Mouse (Mus musculus) heart, adult 2 months (tissue): ENCODE results near the gene Ube2v1. TPM values are rescaled to one million over a fixed set of nuclear protein-coding genes. Genes with fewer than 3 reads are reported as not detected.
A peak's percentile ranks its signal among the peaks of the same experiment; 100 is the strongest.

Experiments used
- DNase-seq, 2 experiments: peaks; one replicate each; pipeline ENCODE4 v3.0.0; 2021
- H3K27ac ChIP-seq: fragments of 200-600 bp; 2 replicates; pipeline ENCODE4 v1.8.1; 2022
- H3K27me3 ChIP-seq: fragments of 200-500 bp; 2 replicates; pipeline ENCODE4 v1.6.1; 2012; ENCODE audit warnings: mild to moderate bottlenecking, low read length, inconsistent platforms, mixed read lengths; ENCODE audit not compliant: control insufficient read depth, insufficient read depth
- H3K36me3 ChIP-seq: fragments of 200-500 bp; 2 replicates; pipeline ENCODE4 v1.6.1; 2012; ENCODE audit warnings: low read length, inconsistent platforms; ENCODE audit not compliant: control insufficient read depth, insufficient read depth
- H3K4me1 ChIP-seq: fragments of 200-500 bp; 2 replicates; pipeline ENCODE4 v1.6.1; 2011; ENCODE audit warnings: low read length; ENCODE audit not compliant: control insufficient read depth, insufficient read depth
- H3K4me3 ChIP-seq: fragments of 200-600 bp; 2 replicates; pipeline ENCODE4 v1.8.1; 2022
- H3K79me2 ChIP-seq: fragments of 200-500 bp; replicated peaks from 2 replicates; pipeline ENCODE4 v1.6.1; 2012; ENCODE audit warnings: mild to moderate bottlenecking, inconsistent platforms, low read length, moderate library complexity, mixed read lengths; ENCODE audit not compliant: control insufficient read depth, insufficient read depth
- H3K9ac ChIP-seq: fragments of 200-500 bp; 2 replicates; pipeline ENCODE4 v1.6.1; 2012; ENCODE audit warnings: low read depth, mild to moderate bottlenecking, control low read depth, inconsistent platforms, low read length, mixed read lengths
- CTCF ChIP-seq: fragments of 200-600 bp; IDR thresholded peaks from 2 replicates; pipeline ENCODE4 v1.8.1; 2022; ENCODE audit warnings: antibody characterized with exemption, mild to moderate bottlenecking, moderate library complexity
- EP300 ChIP-seq: fragments of 200-500 bp; IDR thresholded peaks from 2 replicates; pipeline ENCODE4 v1.6.1; 2011; ENCODE audit warnings: low read depth, low read length, control low read depth; ENCODE audit not compliant: insufficient read depth
- POLR2A ChIP-seq: fragments of 200-500 bp; IDR thresholded peaks from 2 replicates; pipeline ENCODE4 v1.6.1; 2011; ENCODE audit warnings: mild to moderate bottlenecking, low read depth, low read length, control low read depth; ENCODE audit not compliant: insufficient read depth
- WGBS: fragments of 180-500 bp; shearing (Covaris S2); methylation state at CpG from one replicate; pipeline ENCODE4 v1.1.7; 2018; 5-methylcytosine and 5-hydroxymethylcytosine counted together
- intact Hi-C: fragments of 180-260 bp; cut with DNase I; formaldehyde crosslinking; loops from one replicate; pipeline ENCODE4 v1.15.1; 2025
- microRNA-seq, 2 experiments: library from miRNA; unstranded; fragments of <30 nt; microRNA quantifications; one replicate each; pipeline ENCODE4 v1.2.0; 2021
- polyA plus RNA-seq: library from polyadenylated mRNA; depleted of rRNA; stranded (reverse); fragments of >200 nt; gene quantifications from 2 replicates; pipeline ENCODE4 v1.2.3, GENCODE M21; 2012; rRNA removed
- total RNA-seq, 2 experiments: library from RNA; stranded (reverse); gene quantifications; 2 replicates each; pipeline ENCODE4 v1.2.3; 2021

Ube2v1 gene
- total and polyA plus RNA-seq, 3 experiments, result 101 to 121 (median 118) TPM

- H3K4me1 ChIP-seq, result peaks cover 2% of the 10 kb centered on the region
- H3K79me2 ChIP-seq, result no peaks in the 10 kb centered on the region
- H3K36me3 ChIP-seq, result no peaks in the 10 kb centered on the region
- H3K27me3 ChIP-seq, result no peaks in the 10 kb centered on the region
- H3K27ac ChIP-seq, result no peak overlapping the region; the same call in 1 of the 2 replicates
- 33% methylated on average over 8 of the region's 8 CpGs for WGBS
- DNase-seq, result peak in 1 of 2 experiments; percentile 44
- TF ChIP-seq EP300 (no peak), CTCF (no peak), POLR2A (no peak)
- no peak overlapping the region for H3K4me3 ChIP-seq
- no peak overlapping the region for H3K9ac ChIP-seq
- intact Hi-C loops, result loop anchor here (5.0 kb wide), 1 partner anchor 35 kb away; no protein-coding TSS in a partner anchor
Observed at GRCm38 (mm10) chr2:167562101-167562500, 69.8 kb downstream of the Ube2v1 start.

DNA sequence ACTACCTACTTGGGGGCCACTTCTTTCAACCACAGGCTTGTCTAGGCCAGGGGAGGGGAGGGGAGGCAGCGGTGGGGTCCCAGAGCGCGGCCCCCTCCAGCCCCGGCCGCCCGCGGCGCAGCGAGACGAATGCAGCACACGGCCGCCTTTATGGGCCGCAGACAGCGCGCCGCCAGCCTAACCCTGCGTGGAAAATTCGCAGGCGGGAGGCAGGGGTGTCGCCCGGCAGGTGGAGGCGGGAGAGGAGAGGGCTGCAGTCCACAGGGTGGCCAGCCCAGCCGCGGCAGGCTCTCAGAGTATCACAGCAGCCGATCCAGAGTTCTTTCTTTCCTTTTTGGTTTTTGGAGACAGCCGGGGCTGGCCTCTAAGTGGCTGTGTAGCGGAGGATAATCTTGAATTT, 72.5 kb downstream of the Ube2v1 start:
- H3K4me3 ChIP-seq, result no peak overlapping the region

More for the DNA sequence above, 72.5 kb downstream of the Ube2v1 start:
- DNase-seq, result no peak
- Histone ChIP-seq H3K27ac (no peak overlapping the region), H3K9ac (no peak overlapping the region), H3K4me1 (peaks cover 2% of the 10 kb centered on the region), H3K79me2 (no peaks in the 10 kb centered on the region), H3K36me3 (no peaks in the 10 kb centered on the region), H3K27me3 (no peaks in the 10 kb centered on the region)
- 38% methylated on average over 25 of the region's 27 CpGs for WGBS
- TF ChIP-seq EP300 (no peak), CTCF (no peak), POLR2A (no peak)
- intact Hi-C loops, result no loop called here

Small RNA genes lying within 50 kb of the gene (microRNA-seq; reads per million reads assigned to microRNA genes)
- gene Gm22355, result 0 reads per million in 2 experiments

Other genes starting within 250 kb of the Ube2v1 start
- gene Slc9a8, start 210.4 kb downstream of the Ube2v1 start, total RNA-seq, result 10 to 100 TPM; 21.7 to 23.6 TPM
- 26.1 and 43.8 TPM in 2 replicates for gene Slc9a8, start 210.4 kb downstream of the Ube2v1 start, polyA plus RNA-seq
- gene Rnf114, start 139.4 kb downstream of the Ube2v1 start, total RNA-seq, result 10 to 100 TPM; 60.4 to 76.7 TPM
- gene Rnf114, start 139.4 kb downstream of the Ube2v1 start, polyA plus RNA-seq, result 96.3 and 128 TPM in 2 replicates
- 10 to 100 TPM; 15.4 to 15.6 TPM for gene Spata2, start 139.2 kb downstream of the Ube2v1 start, total RNA-seq
- 15.5 and 19.7 TPM in 2 replicates for gene Spata2, start 139.2 kb downstream of the Ube2v1 start, polyA plus RNA-seq
- 1 to 10 TPM; 1.6 to 2.0 TPM for gene Snai1, start 93.9 kb downstream of the Ube2v1 start, total RNA-seq
- gene Snai1, start 93.9 kb downstream of the Ube2v1 start, polyA plus RNA-seq, result 6.5 and 10.5 TPM in 2 replicates
- gene Gm20431, start 29.4 kb upstream of the Ube2v1 start, total RNA-seq, result 10 to 100 TPM; 15.6 to 21.0 TPM
- 9.7 and 16.5 TPM in 2 replicates for gene Gm20431, start 29.4 kb upstream of the Ube2v1 start, polyA plus RNA-seq
- gene Cebpb, start 56.8 kb upstream of the Ube2v1 start, total RNA-seq, result 100 to 1,000 TPM in 1 of 2 experiments, 10 to 100 TPM in 1; 88.1 to 133 TPM
- gene Cebpb, start 56.8 kb upstream of the Ube2v1 start, polyA plus RNA-seq, result 30.3 and 77.8 TPM in 2 replicates
- 10 to 100 TPM; 23.0 to 26.4 TPM for gene Tmem189, start 57.7 kb upstream of the Ube2v1 start, total RNA-seq
- gene Tmem189, start 57.7 kb upstream of the Ube2v1 start, polyA plus RNA-seq, result 53.2 and 58.4 TPM in 2 replicates